Mouse (Mus musculus): Measurements from ENCODE around the gene Dao. TPM values are rescaled to one million over a fixed set of nuclear protein-coding genes. Genes with fewer than 3 reads are reported as not detected.

The Dao gene
- polyA plus RNA-seq, 1 experiment from 2014 or later = not detected

- DNase-seq (ENCODE audit: low spot score) = no peak
- Histone ChIP-seq H3K4me3 (no peak overlapping the region), H3K36me3 (peaks cover 56% of the 10 kb centered on the region), H3K27me3 (ENCODE audit: low read depth, poor library complexity, severe bottlenecking) (no peaks in the 10 kb centered on the region), H3K4me1 (peaks cover 47% of the 10 kb centered on the region), H3K9me3 (replicated peaks) (no peaks in the 10 kb centered on the region), H3K27ac (replicated peaks) (0 out of 2 replicates have a peak overlapping the region, but pooled peaks have one; percentile 33)
- 73% methylated on average over 9 of the region's 9 CpGs for WGBS
These were observed 17.1 kb upstream of the Dao start for GRCm38 (mm10) chr5:113986182-113986961.

- Histone ChIP-seq H3K27ac (replicated peaks) (no peak overlapping the region), H3K4me1 (peaks cover 69% of the 10 kb centered on the region), H3K36me3 (peaks cover 44% of the 10 kb centered on the region), H3K9me3 (replicated peaks) (no peaks in the 10 kb centered on the region), H3K27me3 (ENCODE audit: low read depth, poor library complexity, severe bottlenecking) (no peaks in the 10 kb centered on the region), H3K4me3 (no peak overlapping the region)
- 87% methylated on average over 20 of the region's 20 CpGs for WGBS
- DNase-seq (ENCODE audit: low spot score) = no peak
These were observed 14.0 kb upstream of the Dao start for GRCm38 (mm10) chr5:113989437-113990024.

- Histone ChIP-seq H3K36me3 (peaks cover 39% of the 10 kb centered on the region), H3K4me1 (peaks cover 60% of the 10 kb centered on the region), H3K27ac (replicated peaks) (no peak overlapping the region), H3K9me3 (replicated peaks) (no peaks in the 10 kb centered on the region), H3K4me3 (no peak overlapping the region), H3K27me3 (ENCODE audit: low read depth, poor library complexity, severe bottlenecking) (no peaks in the 10 kb centered on the region)
- WGBS = 85% methylated on average over 5 of the region's 5 CpGs
- DNase-seq (ENCODE audit: low spot score) = no peak
These were observed 12.9 kb upstream of the Dao start for GRCm38 (mm10) chr5:113990593-113990992.

DNA sequence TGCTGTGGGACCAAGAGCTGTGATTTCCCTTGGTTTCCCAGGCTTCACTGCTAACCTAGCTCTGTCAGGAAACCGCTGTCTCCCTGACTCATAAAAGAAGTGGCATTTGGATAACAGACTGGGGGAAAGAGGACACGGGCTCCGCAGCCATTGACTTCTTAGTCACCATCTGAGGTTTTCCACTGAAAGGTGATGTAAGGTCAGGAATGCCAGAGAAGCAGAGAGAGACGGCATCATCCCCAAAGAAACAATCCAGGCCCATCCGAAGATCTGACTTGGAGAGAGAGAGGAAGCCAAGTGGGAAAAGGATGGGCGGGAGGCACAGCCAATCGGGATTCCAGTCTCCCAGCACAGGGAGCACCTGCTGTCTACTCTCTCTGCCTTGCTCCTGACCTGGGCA, 12.4 kb upstream of the Dao start:
- Histone ChIP-seq H3K27me3 (ENCODE audit: low read depth, poor library complexity, severe bottlenecking) (no peaks in the 10 kb centered on the region), H3K4me1 (peaks cover 55% of the 10 kb centered on the region), H3K4me3 (no peak overlapping the region), H3K36me3 (peaks cover 34% of the 10 kb centered on the region), H3K9me3 (replicated peaks) (no peaks in the 10 kb centered on the region), H3K27ac (replicated peaks) (no peak overlapping the region)
- DNase-seq (ENCODE audit: low spot score) = no peak
- WGBS = 75% methylated on average over 7 of the region's 7 CpGs

DNA sequence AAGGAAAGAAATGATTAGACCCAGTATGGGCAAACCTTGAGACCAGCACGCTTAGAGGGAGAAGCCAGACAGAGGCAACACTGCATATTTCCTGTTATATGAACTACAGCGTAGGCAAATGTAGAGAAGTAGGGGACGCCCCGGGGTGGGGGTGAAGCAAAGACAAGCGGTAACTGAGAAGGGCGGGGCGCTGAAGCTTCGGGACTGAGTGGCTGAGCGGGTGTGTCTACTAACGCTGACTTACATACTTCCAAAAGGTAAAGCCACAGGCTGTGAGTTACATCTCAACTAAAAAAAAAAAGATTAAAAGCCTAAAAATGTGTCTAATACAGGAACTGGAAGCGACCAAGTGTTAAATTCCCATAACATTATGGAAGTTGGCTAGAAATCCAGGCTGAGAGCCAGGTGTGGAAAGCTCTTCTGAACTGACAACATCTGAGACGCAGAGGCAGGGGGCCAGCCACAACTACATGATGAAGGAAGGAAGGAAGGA, 11.1 kb upstream of the Dao start:
- WGBS = 56% methylated on average over 12 of the region's 12 CpGs
- DNase-seq (ENCODE audit: low spot score) = no peak
- peak overlapping the region; percentile 98 for H3K27ac ChIP-seq (replicated peaks)
- no peaks in the 10 kb centered on the region for H3K27me3 ChIP-seq (ENCODE audit: low read depth, poor library complexity, severe bottlenecking)
- peaks cover 50% of the 10 kb centered on the region for H3K4me1 ChIP-seq
- H3K36me3 ChIP-seq = peaks cover 23% of the 10 kb centered on the region
- H3K4me3 ChIP-seq = peak overlapping the region; percentile 86
- H3K9me3 ChIP-seq (replicated peaks) = no peaks in the 10 kb centered on the region

GRCm38 (mm10) chr5:113993031-113993486, 10.4 kb upstream of the Dao start:
- WGBS = 0% methylated on average over 22 of the region's 22 CpGs
- Histone ChIP-seq H3K36me3 (peaks cover 19% of the 10 kb centered on the region), H3K27ac (replicated peaks) (peak overlapping the region; percentile 98), H3K27me3 (ENCODE audit: low read depth, poor library complexity, severe bottlenecking) (no peaks in the 10 kb centered on the region), H3K9me3 (replicated peaks) (no peaks in the 10 kb centered on the region), H3K4me1 (peaks cover 50% of the 10 kb centered on the region), H3K4me3 (peak overlapping the region; percentile 86)
- DNase-seq (ENCODE audit: low spot score) = no peak

GRCm38 (mm10) chr5:113993487-113994465, 9.7 kb upstream of the Dao start, which contains the start of gene Ssh1:
Ssh1 (minus strand) TSS chr5:113993894.
- Histone ChIP-seq H3K27me3 (ENCODE audit: low read depth, poor library complexity, severe bottlenecking) (no peaks in the 10 kb centered on the region), H3K9me3 (replicated peaks) (no peaks in the 10 kb centered on the region), H3K4me3 (peak within 1 kb of the TSS; percentile 86), H3K36me3 (peaks cover 16% of the 10 kb centered on the region), H3K27ac (replicated peaks) (peak within 1 kb of the TSS; percentile 98), H3K4me1 (peaks cover 50% of the 10 kb centered on the region)
- DNase-seq (ENCODE audit: low spot score) = peak; percentile 91
- 1% methylated on average over 81 of the region's 83 CpGs for WGBS

DNA sequence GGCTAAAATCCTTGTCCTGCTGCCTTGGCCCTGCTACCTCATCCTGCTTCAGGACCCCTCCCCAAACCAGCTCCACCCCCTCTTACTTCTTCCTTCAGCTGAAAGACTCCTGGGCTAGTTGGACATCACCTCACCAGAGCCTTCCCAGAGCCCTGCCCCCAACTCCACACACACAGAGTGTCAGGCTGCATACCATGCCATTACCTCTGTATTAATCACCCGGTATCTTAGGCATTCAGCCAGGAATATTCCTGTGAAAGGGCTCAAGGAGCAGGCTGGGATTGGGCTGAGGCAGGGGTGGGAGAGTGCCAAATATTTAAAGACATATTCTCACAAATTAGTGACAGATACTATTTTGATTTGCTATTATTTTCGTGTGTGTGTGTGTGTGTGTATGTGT, 7.0 kb upstream of the Dao start:
- no peak overlapping the region for H3K27ac ChIP-seq (replicated peaks)
- no peaks in the 10 kb centered on the region for H3K9me3 ChIP-seq (replicated peaks)
- no peak overlapping the region for H3K4me3 ChIP-seq
- H3K4me1 ChIP-seq = peaks cover 32% of the 10 kb centered on the region
- 71% methylated on average over 2 of the region's 2 CpGs for WGBS
- no peaks in the 10 kb centered on the region for H3K36me3 ChIP-seq
- no peak for DNase-seq (ENCODE audit: low spot score)
- H3K27me3 ChIP-seq (ENCODE audit: low read depth, poor library complexity, severe bottlenecking) = no peaks in the 10 kb centered on the region

DNA sequence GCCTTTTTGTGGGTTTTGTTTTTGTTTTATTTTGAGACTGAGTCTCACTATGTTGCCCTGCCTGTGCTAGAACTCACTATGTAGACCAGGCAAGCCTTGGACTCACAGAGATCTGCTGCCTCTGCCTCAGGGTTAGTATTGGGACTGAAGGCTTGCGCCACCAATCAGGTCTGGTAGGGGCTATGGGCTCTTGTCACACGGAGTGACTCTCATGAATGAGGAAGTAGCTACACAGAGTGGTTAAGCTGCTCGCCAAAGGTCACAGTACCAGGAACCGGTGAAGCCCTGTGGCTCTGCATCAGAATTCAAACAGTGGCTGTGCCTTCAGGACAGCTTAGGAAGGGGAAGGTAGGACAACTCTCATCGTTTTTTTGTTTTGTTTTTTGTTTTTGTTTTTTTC, 4.1 kb upstream of the Dao start:
- Histone ChIP-seq H3K36me3 (no peaks in the 10 kb centered on the region), H3K9me3 (replicated peaks) (no peaks in the 10 kb centered on the region), H3K27me3 (ENCODE audit: low read depth, poor library complexity, severe bottlenecking) (no peaks in the 10 kb centered on the region), H3K27ac (replicated peaks) (no peak overlapping the region), H3K4me3 (no peak overlapping the region), H3K4me1 (peaks cover 11% of the 10 kb centered on the region)
- WGBS = 66% methylated on average over 5 of the region's 5 CpGs
- no peak for DNase-seq (ENCODE audit: low spot score)

DNA sequence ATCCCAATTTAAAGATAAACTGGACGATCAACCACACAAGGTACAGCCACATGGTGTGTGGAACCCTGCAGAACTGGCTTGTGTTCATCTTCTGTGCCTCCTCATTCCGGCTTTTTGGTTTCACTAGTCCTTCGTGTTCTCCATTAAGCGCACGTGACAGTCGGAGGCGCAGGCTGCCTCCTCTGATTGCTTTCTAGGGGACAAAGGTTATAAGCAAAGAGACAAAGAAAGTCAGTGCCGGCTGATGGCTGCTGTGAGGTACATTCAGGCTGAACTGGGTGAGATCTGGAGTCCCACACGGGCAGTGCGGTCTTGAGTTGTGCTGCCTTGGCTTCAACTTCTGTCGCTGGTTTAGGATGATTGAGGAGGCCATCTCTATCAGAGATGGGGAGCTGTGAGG, 1.1 kb downstream of the Dao start:
- 85% methylated on average over 11 of the region's 11 CpGs for WGBS
- H3K4me3 ChIP-seq = no peak overlapping the region
- DNase-seq (ENCODE audit: low spot score) = no peak
- peaks cover 6% of the 10 kb centered on the region; the same call in 1 of the 2 replicates for H3K4me1 ChIP-seq
- no peaks in the 10 kb centered on the region for H3K9me3 ChIP-seq (replicated peaks)
- no peak overlapping the region for H3K27ac ChIP-seq (replicated peaks)
- no peaks in the 10 kb centered on the region for H3K27me3 ChIP-seq (ENCODE audit: low read depth, poor library complexity, severe bottlenecking)
- H3K36me3 ChIP-seq = no peaks in the 10 kb centered on the region

DNA sequence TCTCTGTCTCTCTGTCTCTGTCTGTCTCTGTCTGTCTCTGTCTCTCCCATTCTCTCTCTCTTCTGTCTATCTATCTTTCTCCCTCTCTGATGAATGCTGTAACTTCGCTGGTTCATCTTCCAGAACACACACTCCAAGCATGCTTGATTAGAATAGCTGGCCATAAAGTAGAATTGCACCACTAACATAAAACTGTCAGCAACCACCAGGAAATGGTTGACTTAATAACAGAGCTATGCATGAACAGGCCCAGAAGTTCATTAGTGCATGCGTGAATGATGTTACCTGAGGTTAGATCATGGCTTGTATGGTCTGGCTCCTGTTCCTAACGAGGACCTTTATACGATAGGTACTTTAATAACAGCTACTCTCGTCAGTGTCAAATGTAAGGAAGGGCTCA, 1.6 kb downstream of the Dao start:
- WGBS = 92% methylated on average over 5 of the region's 5 CpGs
- Histone ChIP-seq H3K27me3 (ENCODE audit: low read depth, poor library complexity, severe bottlenecking) (no peaks in the 10 kb centered on the region), H3K4me3 (no peak overlapping the region), H3K36me3 (no peaks in the 10 kb centered on the region), H3K9me3 (replicated peaks) (no peaks in the 10 kb centered on the region), H3K27ac (replicated peaks) (no peak overlapping the region), H3K4me1 (peaks cover 6% of the 10 kb centered on the region; the same call in 1 of the 2 replicates)
- DNase-seq (ENCODE audit: low spot score) = no peak

DNA sequence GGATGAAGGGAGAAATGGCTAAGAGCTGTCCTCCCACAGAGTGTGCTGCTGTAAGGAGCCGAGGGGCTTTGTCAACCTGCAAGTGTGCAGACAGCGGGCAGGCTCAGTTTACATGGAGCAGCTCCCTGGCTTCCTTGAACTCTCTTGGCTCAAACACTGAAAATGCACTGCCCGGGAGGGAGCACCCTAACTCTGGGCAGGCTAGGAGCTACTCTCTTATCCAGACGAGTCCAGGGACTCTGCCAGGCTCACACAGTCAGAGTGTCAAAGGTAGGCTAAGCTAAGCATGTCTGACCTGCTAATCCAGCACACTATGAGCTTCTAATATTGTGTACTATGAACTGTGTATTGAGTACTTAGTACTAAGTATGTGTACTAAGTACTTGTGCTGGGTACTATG, 3.5 kb downstream of the Dao start:
- no peak for DNase-seq (ENCODE audit: low spot score)
- no peaks in the 10 kb centered on the region for H3K36me3 ChIP-seq
- 84% methylated on average over 4 of the region's 4 CpGs for WGBS
- H3K4me3 ChIP-seq = no peak overlapping the region
- peaks cover 6% of the 10 kb centered on the region; the same call in 1 of the 2 replicates for H3K4me1 ChIP-seq
- no peaks in the 10 kb centered on the region for H3K27me3 ChIP-seq (ENCODE audit: low read depth, poor library complexity, severe bottlenecking)
- H3K27ac ChIP-seq (replicated peaks) = no peak overlapping the region
- no peaks in the 10 kb centered on the region for H3K9me3 ChIP-seq (replicated peaks)
